Mouse (Mus musculus) heart, embryonic 12.5 days (tissue): Measurements from ENCODE around the gene Ugt1a7c. TPM values are rescaled to one million over a fixed set of nuclear protein-coding genes. Genes with fewer than 3 reads are reported as not detected.
A peak's percentile ranks its signal among the peaks of the same experiment; 100 is the strongest.

Experiments used
- ATAC-seq: fragments of 200-750 bp; cut with Nextera tagmentation; 2 replicates; pipeline ENCODE4 v1.8.0; 2017; ENCODE audit warnings: moderate TSS enrichment, moderate library complexity; ENCODE audit not compliant: insufficient number of reproducible peaks, low FRiP score
- H3K27ac ChIP-seq: fragments of 300-500 bp; sonication (generic); 2 replicates; pipeline ENCODE4 v1.5.1; 2016; ENCODE audit warnings: mild to moderate bottlenecking, moderate library complexity; ENCODE audit not compliant: poor library complexity, severe bottlenecking
- H3K27me3 ChIP-seq: fragments of 300-500 bp; sonication (generic); replicated peaks from 2 replicates; pipeline ENCODE4 v1.6.1; 2016; ENCODE audit warnings: mild to moderate bottlenecking, moderate library complexity
- H3K36me3 ChIP-seq: fragments of 300-500 bp; sonication (generic); 2 replicates; pipeline ENCODE4 v1.6.1; 2016; ENCODE audit warnings: mild to moderate bottlenecking, moderate library complexity
- H3K4me1 ChIP-seq: fragments of 300-500 bp; sonication (generic); replicated peaks from 2 replicates; pipeline ENCODE4 v1.6.1; 2016; ENCODE audit warnings: mild to moderate bottlenecking
- H3K4me2 ChIP-seq: fragments of 300-500 bp; sonication (generic); 2 replicates; pipeline ENCODE4 v1.6.1; 2016; ENCODE audit warnings: mild to moderate bottlenecking, moderate library complexity
- H3K4me3 ChIP-seq: fragments of 300-500 bp; sonication (generic); 2 replicates; pipeline ENCODE4 v1.5.1; 2016; ENCODE audit warnings: mild to moderate bottlenecking
- H3K9ac ChIP-seq: fragments of 300-500 bp; sonication (generic); 2 replicates; pipeline ENCODE4 v1.6.1; 2016; ENCODE audit warnings: mild to moderate bottlenecking, moderate library complexity
- H3K9me3 ChIP-seq: fragments of 300-500 bp; sonication (generic); replicated peaks from 2 replicates; pipeline ENCODE4 v1.6.1; 2016; ENCODE audit warnings: mild to moderate bottlenecking, moderate library complexity
- WGBS: fragments of 180-500 bp; shearing (Covaris S2); methylation state at CpG from one replicate; pipeline ENCODE4 v1.1.7; 2016; 5-methylcytosine and 5-hydroxymethylcytosine counted together
- polyA plus RNA-seq: library from polyadenylated mRNA; unstranded; fragments of >200 nt; fragmentation: Nextera tagmentation; extraction: Ambion mirVana; gene quantifications from 2 replicates; pipeline ENCODE4 v1.2.1, GENCODE M21; 2016

Gene Ugt1a7c
- polyA plus RNA-seq, 1 experiment from 2014 or later = 0.78 TPM

GRCm38 (mm10) chr1:88231803-88232499, 137.1 kb downstream of the Ugt1a7c start:
- H3K36me3 ChIP-seq = no peaks in the 10 kb centered on the region
- ATAC-seq = no peak

GRCm38 (mm10) chr1:88232664-88233380, 138.0 kb downstream of the Ugt1a7c start:
- no peak overlapping the region for H3K9ac ChIP-seq
- H3K4me1 ChIP-seq = no peaks in the 10 kb centered on the region
- no peaks in the 10 kb centered on the region for H3K36me3 ChIP-seq
- peaks cover 97% of the 10 kb centered on the region for H3K9me3 ChIP-seq
- ATAC-seq = no peak
- H3K4me3 ChIP-seq = no peak overlapping the region
- no peak overlapping the region for H3K4me2 ChIP-seq
- H3K27ac ChIP-seq = no peak overlapping the region
- 46% methylated on average over 3 of the region's 3 CpGs for WGBS
- H3K27me3 ChIP-seq = no peaks in the 10 kb centered on the region

More at GRCm38 (mm10) chr1:88231803-88232499, 137.1 kb downstream of the Ugt1a7c start:
- Histone ChIP-seq H3K4me3 (no peak overlapping the region), H3K9me3 (peaks cover 96% of the 10 kb centered on the region), H3K4me2 (no peak overlapping the region), H3K27ac (no peak overlapping the region), H3K27me3 (no peaks in the 10 kb centered on the region), H3K9ac (no peak overlapping the region), H3K4me1 (no peaks in the 10 kb centered on the region)
- WGBS = 59% methylated on average over 7 of the region's 7 CpGs

GRCm38 (mm10) chr1:88233421-88234247, 138.8 kb downstream of the Ugt1a7c start:
- H3K27me3 ChIP-seq = no peaks in the 10 kb centered on the region
- peaks cover 97% of the 10 kb centered on the region for H3K9me3 ChIP-seq
- no peaks in the 10 kb centered on the region for H3K36me3 ChIP-seq
- no peak overlapping the region for H3K4me2 ChIP-seq
- no peak overlapping the region for H3K9ac ChIP-seq
- ATAC-seq = no peak
- no peak overlapping the region for H3K27ac ChIP-seq
- 59% methylated on average over 14 of the region's 14 CpGs for WGBS
- H3K4me1 ChIP-seq = no peaks in the 10 kb centered on the region
- H3K4me3 ChIP-seq = no peak overlapping the region

- Histone ChIP-seq H3K4me1 (no peaks in the 10 kb centered on the region), H3K4me2 (no peak overlapping the region), H3K9ac (no peak overlapping the region), H3K36me3 (no peaks in the 10 kb centered on the region), H3K4me3 (no peak overlapping the region), H3K9me3 (peaks cover 97% of the 10 kb centered on the region), H3K27ac (no peak overlapping the region), H3K27me3 (no peaks in the 10 kb centered on the region)
- no peak for ATAC-seq
- WGBS = 57% methylated on average over 4 of the region's 4 CpGs
These were observed 139.4 kb downstream of the Ugt1a7c start for GRCm38 (mm10) chr1:88234248-88234610.

- H3K4me3 ChIP-seq = no peak overlapping the region
- no peaks in the 10 kb centered on the region for H3K27me3 ChIP-seq
- 44% methylated on average over 5 of the region's 5 CpGs for WGBS
- no peak overlapping the region for H3K9ac ChIP-seq
- H3K36me3 ChIP-seq = no peaks in the 10 kb centered on the region
- no peak overlapping the region for H3K27ac ChIP-seq
- no peak overlapping the region for H3K4me2 ChIP-seq
- H3K4me1 ChIP-seq = no peaks in the 10 kb centered on the region
- peaks cover 97% of the 10 kb centered on the region for H3K9me3 ChIP-seq
- no peak for ATAC-seq
These were observed 139.8 kb downstream of the Ugt1a7c start for GRCm38 (mm10) chr1:88234646-88235045.

GRCm38 (mm10) chr1:88235046-88235893, 140.4 kb downstream of the Ugt1a7c start:
- H3K4me3 ChIP-seq = no peak overlapping the region
- WGBS = 58% methylated on average over 11 of the region's 11 CpGs
- no peak overlapping the region for H3K27ac ChIP-seq
- no peaks in the 10 kb centered on the region for H3K27me3 ChIP-seq
- H3K4me1 ChIP-seq = no peaks in the 10 kb centered on the region
- peaks cover 97% of the 10 kb centered on the region for H3K9me3 ChIP-seq
- no peak overlapping the region for H3K4me2 ChIP-seq
- H3K36me3 ChIP-seq = no peaks in the 10 kb centered on the region
- no peak overlapping the region for H3K9ac ChIP-seq
- peak; percentile 4; the same call in 1 of the 2 replicates for ATAC-seq

GRCm38 (mm10) chr1:88235894-88236415, 141.1 kb downstream of the Ugt1a7c start:
- H3K4me3 ChIP-seq = no peak overlapping the region
- no peak for ATAC-seq
- H3K27me3 ChIP-seq = no peaks in the 10 kb centered on the region
- H3K36me3 ChIP-seq = no peaks in the 10 kb centered on the region
- peaks cover 97% of the 10 kb centered on the region for H3K9me3 ChIP-seq
- H3K9ac ChIP-seq = no peak overlapping the region
- no peak overlapping the region for H3K4me2 ChIP-seq
- WGBS = 55% methylated on average over 4 of the region's 4 CpGs
- no peaks in the 10 kb centered on the region for H3K4me1 ChIP-seq
- no peak overlapping the region for H3K27ac ChIP-seq

GRCm38 (mm10) chr1:88237311-88237710, 142.4 kb downstream of the Ugt1a7c start:
- no peak for ATAC-seq
- 69% methylated on average over 5 of the region's 5 CpGs for WGBS

GRCm38 (mm10) chr1:88238771-88239170, 143.9 kb downstream of the Ugt1a7c start:
- no peak overlapping the region for H3K9ac ChIP-seq
- H3K4me2 ChIP-seq = no peak overlapping the region
- H3K4me1 ChIP-seq = no peaks in the 10 kb centered on the region
- no peaks in the 10 kb centered on the region for H3K27me3 ChIP-seq
- H3K36me3 ChIP-seq = no peaks in the 10 kb centered on the region
- no peak overlapping the region for H3K4me3 ChIP-seq
- H3K9me3 ChIP-seq = peaks cover 91% of the 10 kb centered on the region
- H3K27ac ChIP-seq = no peak overlapping the region
- 72% methylated on average over 6 of the region's 6 CpGs for WGBS
- ATAC-seq = no peak

More at GRCm38 (mm10) chr1:88237311-88237710, 142.4 kb downstream of the Ugt1a7c start:
- Histone ChIP-seq H3K27me3 (no peaks in the 10 kb centered on the region), H3K4me2 (no peak overlapping the region), H3K9me3 (peaks cover 92% of the 10 kb centered on the region), H3K4me1 (no peaks in the 10 kb centered on the region), H3K4me3 (no peak overlapping the region), H3K36me3 (no peaks in the 10 kb centered on the region), H3K9ac (no peak overlapping the region), H3K27ac (no peak overlapping the region)

- WGBS = 64% methylated on average over 5 of the region's 5 CpGs
- Histone ChIP-seq H3K9ac (no peak overlapping the region), H3K4me1 (no peaks in the 10 kb centered on the region), H3K36me3 (no peaks in the 10 kb centered on the region), H3K9me3 (peaks cover 90% of the 10 kb centered on the region), H3K27me3 (no peaks in the 10 kb centered on the region), H3K4me3 (no peak overlapping the region), H3K4me2 (no peak overlapping the region), H3K27ac (no peak overlapping the region)
- ATAC-seq = 0 out of 2 replicates have a peak, but pooled peaks have one; percentile 0
These were observed 145.2 kb downstream of the Ugt1a7c start for GRCm38 (mm10) chr1:88240072-88240471.
